Mouse (Mus musculus): ENCODE results near the gene Gm5796. TPM values are rescaled to one million over a fixed set of nuclear protein-coding genes. Genes with fewer than 3 reads are reported as not detected.

Gene Gm5796
- polyA plus RNA-seq (2012; rRNA removed) = 0.03 TPM in 1 of 2 replicates, not detected in the other

DNA sequence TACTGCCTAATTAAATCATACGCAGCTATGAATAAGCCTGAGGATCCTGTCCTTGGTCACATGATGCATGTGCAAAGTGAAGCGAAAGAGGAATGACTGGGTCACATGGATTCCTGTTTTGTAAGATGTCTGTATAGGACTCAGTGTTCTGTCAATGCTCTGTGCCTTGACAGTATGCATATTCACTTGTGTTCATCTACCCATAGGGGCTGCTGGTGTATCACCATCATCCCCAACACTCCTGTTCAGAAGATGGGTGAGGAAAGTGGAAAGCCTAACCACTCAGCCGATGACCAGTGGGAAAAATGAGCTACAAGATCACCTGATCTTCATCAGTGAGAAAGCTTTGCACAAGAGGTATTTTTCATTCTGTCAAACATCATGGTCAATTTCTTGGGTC is at the start of gene Gm5796:
TSS of gene Gm5796 (plus strand) at position 301 of the 400 bp plus-strand sequence.

GRCm38 (mm10) chr14:3998094-3998493 is 25.6 kb upstream of the Gm5796 start, which contains the start of gene Gm3099:
TSS of gene Gm3099 (plus strand) at chr14:3998394.

DNA sequence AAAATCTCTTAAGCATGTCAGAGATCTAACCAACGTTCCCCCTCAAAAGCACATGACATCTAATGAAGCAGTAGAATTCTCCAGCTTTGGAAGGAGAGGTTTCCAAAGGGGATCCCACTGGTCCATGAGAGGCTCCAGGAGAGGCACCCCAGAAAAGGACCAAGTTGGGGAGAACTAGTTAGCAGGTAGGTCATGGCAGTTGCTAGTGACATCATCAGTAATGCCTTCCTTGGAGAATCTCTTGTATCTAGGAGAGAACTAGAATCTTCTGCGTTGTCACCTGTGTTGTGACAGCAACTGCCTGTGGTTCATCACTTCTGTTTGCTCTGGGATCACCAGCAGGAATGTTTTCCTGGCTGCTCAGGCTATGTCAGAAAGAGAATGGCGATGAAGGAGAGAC is 60.1 kb downstream of the Gm5796 start, which contains the start of gene Gm3115:
TSS of gene Gm3115 (plus strand) at position 301 of the 400 bp plus-strand sequence.

Other genes starting within 250 kb of the Gm5796 start
- gene Gm3002, start 213.9 kb upstream of the Gm5796 start, polyA plus RNA-seq (2012; rRNA removed) = not detected in 2 replicates
- gene Gm3033, start 177.7 kb upstream of the Gm5796 start, polyA plus RNA-seq (2012; rRNA removed) = not detected in 2 replicates
- not detected in 2 replicates for gene Gm2916, start 139.8 kb upstream of the Gm5796 start, polyA plus RNA-seq (2012; rRNA removed)
- not detected in 2 replicates for gene Gm3029, start 92.2 kb upstream of the Gm5796 start, polyA plus RNA-seq (2012; rRNA removed)
- 0.15 TPM in 1 of 2 replicates, not detected in the other for gene Gm3095, start 60.4 kb upstream of the Gm5796 start, polyA plus RNA-seq (2012; rRNA removed)
- gene Gm3099, start 25.5 kb upstream of the Gm5796 start, polyA plus RNA-seq (2012; rRNA removed) = not detected in 2 replicates
- gene Gm3115, start 60.2 kb downstream of the Gm5796 start, polyA plus RNA-seq (2012; rRNA removed) = not detected in 2 replicates
- gene Gm8108, start 86.6 kb downstream of the Gm5796 start, polyA plus RNA-seq (2012; rRNA removed) = not detected in 2 replicates
- not detected in 2 replicates for gene Gm3127, start 141.1 kb downstream of the Gm5796 start, polyA plus RNA-seq (2012; rRNA removed)
- gene Gm2974, start 158.6 kb downstream of the Gm5796 start, polyA plus RNA-seq (2012; rRNA removed) = not detected in 2 replicates
- not detected in 2 replicates for gene Gm3138, start 225.7 kb downstream of the Gm5796 start, polyA plus RNA-seq (2012; rRNA removed)

All from stomach, adult 2 months (tissue).